Mouse (Mus musculus) lung, adult 2 months (tissue): ENCODE results near the gene Dclk1. TPM values are rescaled to one million over a fixed set of nuclear protein-coding genes. Genes with fewer than 3 reads are reported as not detected.

Experiments
- DNase-seq: peaks from one replicate; pipeline ENCODE4 v3.0.0; 2022
- H3K4me1 ChIP-seq: fragments of 200-500 bp; 2 replicates; pipeline ENCODE4 v1.6.1; 2011; ENCODE audit warnings: low read length; ENCODE audit not compliant: control insufficient read depth, insufficient read depth
- H3K4me3 ChIP-seq: fragments of 200-500 bp; replicated peaks from 2 replicates; pipeline ENCODE3; 2011; ENCODE audit warnings: low read depth, mild to moderate bottlenecking, control low read depth, low read length; ENCODE audit errors: extremely low read depth
- CTCF ChIP-seq: fragments of 200-500 bp; IDR thresholded peaks from 2 replicates; pipeline ENCODE4 v1.5.1; 2011; ENCODE audit warnings: mild to moderate bottlenecking, low read length, control low read depth; ENCODE audit not compliant: insufficient read depth
- POLR2A ChIP-seq: fragments of 200-500 bp; IDR thresholded peaks from 2 replicates; pipeline ENCODE4 v1.6.1; 2011; ENCODE audit warnings: low read depth, mild to moderate bottlenecking, control low read depth, low read length, borderline replicate concordance; ENCODE audit errors: extremely low read depth
- WGBS: fragments of 180-500 bp; shearing (Covaris S2); methylation state at CpG from one replicate; pipeline ENCODE4 v1.1.7; 2018; 5-methylcytosine and 5-hydroxymethylcytosine counted together
- polyA plus RNA-seq: library from polyadenylated mRNA; depleted of rRNA; stranded (reverse); fragments of >200 nt; gene quantifications from 2 replicates; pipeline ENCODE4 v1.2.3, GENCODE M21; 2012

Dclk1 gene
- polyA plus RNA-seq, 1 experiment = 1.9 TPM

DNA sequence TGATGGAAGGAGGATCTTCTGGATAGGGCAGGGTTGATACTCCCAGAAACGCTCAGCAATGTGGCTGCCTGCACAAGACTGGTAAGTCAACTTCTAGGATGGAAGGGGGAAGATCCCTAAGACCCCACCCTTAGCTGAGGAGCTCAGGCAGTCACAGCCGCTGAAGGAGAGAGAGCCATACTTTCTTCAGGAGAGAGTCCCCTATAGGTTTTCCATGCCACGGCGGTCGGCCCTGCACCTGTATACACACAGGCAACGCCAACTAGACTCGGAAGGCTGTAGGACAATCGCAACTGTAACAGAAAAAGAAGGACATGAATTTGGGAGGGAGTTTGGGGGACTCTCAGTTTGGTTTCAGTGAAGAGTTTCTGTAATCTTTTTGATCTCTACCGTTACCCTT is 310.9 kb downstream of the Dclk1 start:
- DNase-seq = no peak
- Histone ChIP-seq H3K4me3 (no peak overlapping the region), H3K4me1 (no peaks in the 10 kb centered on the region)
- no peak for TF ChIP-seq CTCF
- no peak for TF ChIP-seq POLR2A
- WGBS = 88% methylated on average over 9 of the region's 9 CpGs

DNA sequence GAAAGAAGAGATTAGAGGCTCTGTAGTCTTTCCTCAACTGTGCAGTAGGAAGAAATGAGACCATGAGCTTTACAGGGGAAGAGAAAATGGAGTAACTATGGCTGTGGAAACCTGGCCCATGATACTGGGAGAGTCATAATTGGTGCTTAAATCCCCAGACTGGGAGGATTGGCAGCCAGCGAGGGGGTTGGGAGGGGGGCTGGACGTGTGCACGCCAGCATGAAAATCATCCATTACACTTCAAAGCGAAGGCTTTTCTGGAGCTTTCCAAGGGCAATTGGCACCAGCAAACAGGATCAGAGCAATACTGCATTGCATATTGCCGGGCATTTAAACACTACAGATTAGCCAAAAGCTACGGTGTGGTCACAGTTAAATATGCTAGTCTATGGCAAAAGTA is 313.7 kb downstream of the Dclk1 start:
- Histone ChIP-seq H3K4me1 (no peaks in the 10 kb centered on the region), H3K4me3 (no peak overlapping the region)
- WGBS = 87% methylated on average over 6 of the region's 6 CpGs
- DNase-seq = no peak
- no peak for TF ChIP-seq CTCF
- TF ChIP-seq POLR2A = no peak

DNA sequence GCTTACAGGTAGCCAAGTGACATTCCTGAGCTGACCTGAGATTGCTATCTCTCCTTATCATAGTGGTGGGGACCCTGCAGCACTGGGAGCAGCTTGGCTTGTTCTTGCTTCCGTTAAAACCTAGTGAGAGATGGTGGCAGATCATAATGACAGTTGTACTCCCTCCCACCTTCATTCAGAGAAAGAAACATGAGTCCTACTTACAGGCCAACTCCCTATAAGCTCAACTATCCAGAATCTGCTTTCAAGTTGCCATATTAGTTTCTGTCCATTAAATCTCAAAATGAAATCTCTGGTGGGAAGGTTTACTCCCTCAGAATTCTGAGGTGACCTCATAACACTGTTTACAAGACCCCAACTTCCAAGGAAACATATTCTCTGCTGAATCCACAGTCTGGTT is 316.4 kb downstream of the Dclk1 start:
- DNase-seq = no peak
- 62% methylated on average over 1 of the region's 1 CpGs for WGBS
- TF ChIP-seq POLR2A = no peak
- TF ChIP-seq CTCF = no peak
- no peak overlapping the region for H3K4me3 ChIP-seq
- no peaks in the 10 kb centered on the region for H3K4me1 ChIP-seq

DNA sequence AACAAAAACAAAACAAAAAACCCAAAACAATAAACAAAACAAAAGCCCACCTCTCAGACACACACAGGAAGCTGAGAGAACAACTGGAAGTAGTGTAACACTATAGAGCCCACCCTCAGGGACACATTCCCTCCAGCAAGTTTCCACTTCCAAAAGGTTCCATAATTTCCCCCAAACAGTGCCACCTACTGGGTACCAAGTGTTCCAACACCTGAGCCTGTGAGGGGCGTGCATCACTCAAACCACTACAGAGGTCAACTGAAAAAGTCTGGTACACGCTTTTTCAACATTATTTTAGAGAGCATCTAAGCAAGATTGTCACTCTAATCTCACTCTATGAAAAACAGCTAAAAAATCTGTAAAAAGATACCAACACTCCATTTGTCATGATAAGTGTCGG is 325.3 kb downstream of the Dclk1 start:
- no peak overlapping the region for H3K4me3 ChIP-seq
- no peaks in the 10 kb centered on the region for H3K4me1 ChIP-seq
- WGBS = 90% methylated on average over 3 of the region's 3 CpGs
- no peak for DNase-seq
- TF ChIP-seq POLR2A (no peak), CTCF (0 out of 2 replicates have a peak, but pooled peaks have one; percentile 18)

DNA sequence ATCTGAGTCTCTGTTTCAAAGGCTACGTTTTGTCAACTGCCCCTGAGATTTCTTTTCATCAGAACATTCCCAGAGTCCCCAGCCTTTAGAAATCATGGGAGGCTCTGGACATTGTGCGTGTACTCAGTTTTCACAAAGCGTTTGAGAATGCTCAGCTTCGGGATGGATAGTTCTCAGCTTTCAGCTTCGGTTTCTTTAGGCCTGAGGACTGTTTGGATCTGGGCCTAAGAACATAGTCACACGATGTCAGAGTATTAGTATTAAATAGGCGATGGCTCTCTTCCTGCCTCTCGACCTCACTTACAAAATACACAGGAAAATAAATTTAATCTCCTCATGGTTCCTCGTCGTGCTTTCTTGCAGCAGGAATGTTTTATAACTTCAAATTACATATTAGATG is 327.4 kb downstream of the Dclk1 start:
- Histone ChIP-seq H3K4me1 (no peaks in the 10 kb centered on the region), H3K4me3 (no peak overlapping the region)
- 53% methylated on average over 10 of the region's 10 CpGs for WGBS
- DNase-seq = no peak
- TF ChIP-seq POLR2A (no peak), CTCF (no peak)

DNA sequence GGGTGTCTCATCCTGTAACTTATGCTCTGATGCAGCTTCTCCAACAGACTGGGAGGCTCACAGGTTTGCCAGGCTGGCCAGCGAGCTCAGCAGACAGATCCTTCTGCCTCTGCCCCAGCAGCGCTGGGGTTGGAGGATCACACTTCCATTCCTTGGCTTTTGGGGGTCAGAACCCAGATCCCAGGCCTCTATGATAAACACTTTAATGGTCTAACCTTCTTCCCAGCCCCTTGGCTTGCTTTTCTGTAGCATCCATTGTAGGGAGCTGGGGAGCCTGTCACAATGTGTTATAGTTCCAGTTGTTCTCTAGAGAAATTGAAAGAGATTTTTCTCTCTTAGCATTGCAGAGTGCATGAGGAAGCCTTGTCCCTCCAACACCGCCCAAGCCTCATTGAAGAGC is 328.9 kb downstream of the Dclk1 start:
- TF ChIP-seq POLR2A (no peak), CTCF (no peak)
- H3K4me3 ChIP-seq = no peak overlapping the region
- DNase-seq = no peak
- WGBS = 93% methylated on average over 3 of the region's 3 CpGs
- H3K4me1 ChIP-seq = no peaks in the 10 kb centered on the region

DNA sequence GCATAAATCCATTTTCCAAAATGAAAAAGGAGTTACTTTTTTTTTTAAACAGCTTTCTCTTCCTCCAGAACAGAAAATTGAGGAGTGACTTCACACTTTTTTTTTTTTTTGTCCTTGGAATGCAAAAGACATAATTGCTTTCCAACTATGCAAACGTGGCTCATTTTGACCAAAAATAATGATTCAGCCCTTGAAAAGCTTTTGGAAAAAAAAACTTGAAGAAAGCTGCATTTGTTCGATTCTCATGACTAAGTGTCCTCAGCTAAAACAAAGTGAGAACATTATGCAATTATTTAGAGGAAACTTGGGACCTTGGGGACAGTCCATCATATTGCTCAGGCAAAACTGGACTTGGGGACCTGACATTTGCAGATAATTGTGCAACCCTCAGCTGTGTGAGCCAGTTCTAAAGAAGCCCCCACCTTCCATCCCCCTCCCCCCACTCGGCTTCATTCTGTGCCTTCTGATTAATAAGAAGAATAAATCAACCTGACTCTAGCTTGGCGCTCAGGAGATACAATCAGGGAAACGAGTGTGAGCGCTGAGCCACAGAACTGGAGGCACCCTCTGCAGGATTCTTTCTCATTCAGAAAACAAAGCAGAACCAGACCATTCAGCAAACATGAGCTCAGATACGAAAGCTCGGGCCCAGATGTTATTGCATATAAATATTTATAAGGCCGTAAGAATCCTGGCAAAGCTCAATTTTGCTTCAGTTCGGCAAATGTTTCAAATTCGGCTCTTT is 329.6 kb downstream of the Dclk1 start:
- DNase-seq = no peak
- 48% methylated on average over 11 of the region's 11 CpGs for WGBS
- H3K4me1 ChIP-seq = no peaks in the 10 kb centered on the region
- TF ChIP-seq POLR2A (no peak), CTCF (no peak)
- H3K4me3 ChIP-seq = no peak overlapping the region

DNA sequence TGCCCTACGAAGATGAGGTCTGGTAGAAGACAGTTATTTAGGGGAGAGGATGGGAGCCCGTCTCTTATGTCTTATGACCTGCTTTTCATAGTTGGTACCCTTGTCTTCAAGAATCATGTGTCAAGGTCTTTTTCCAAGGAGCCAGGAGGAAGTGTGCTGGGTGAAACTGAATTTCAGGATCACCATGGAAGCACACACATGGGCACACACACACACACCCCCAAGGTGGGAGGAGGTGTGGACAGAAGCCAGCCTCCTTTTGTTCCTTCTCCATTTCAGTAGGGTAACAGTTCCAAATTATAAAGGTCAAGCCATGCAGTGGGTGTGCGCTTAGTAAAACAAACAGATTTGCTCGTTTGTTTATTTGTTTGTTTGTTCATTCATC is 330.1 kb downstream of the Dclk1 start:
- TF ChIP-seq POLR2A (no peak), CTCF (no peak)
- no peak overlapping the region for H3K4me3 ChIP-seq
- DNase-seq = no peak
- H3K4me1 ChIP-seq = no peaks in the 10 kb centered on the region
- WGBS = 69% methylated on average over 4 of the region's 4 CpGs

DNA sequence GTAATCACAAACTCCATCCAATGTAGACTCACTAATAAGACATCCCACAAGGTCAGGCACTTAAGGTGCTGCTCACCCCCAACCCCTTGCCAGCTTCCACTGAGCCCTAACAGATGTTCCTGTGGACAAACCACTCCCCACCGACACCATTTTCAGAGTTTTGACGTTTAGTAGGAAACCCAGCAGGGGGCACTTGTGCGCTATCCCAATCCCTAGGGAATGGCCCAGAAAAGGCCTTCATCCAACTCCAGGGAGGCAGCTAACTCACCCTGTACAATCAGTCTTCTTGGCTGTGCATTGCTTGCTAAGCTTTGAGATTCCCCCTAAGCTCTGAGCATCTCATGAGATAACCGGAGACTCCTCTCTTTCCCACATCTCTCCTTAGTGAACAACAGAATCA is 331.8 kb downstream of the Dclk1 start:
- TF ChIP-seq POLR2A = no peak
- TF ChIP-seq CTCF = no peak
- no peak for DNase-seq
- Histone ChIP-seq H3K4me1 (no peaks in the 10 kb centered on the region), H3K4me3 (no peak overlapping the region)
- WGBS = 56% methylated on average over 4 of the region's 4 CpGs

DNA sequence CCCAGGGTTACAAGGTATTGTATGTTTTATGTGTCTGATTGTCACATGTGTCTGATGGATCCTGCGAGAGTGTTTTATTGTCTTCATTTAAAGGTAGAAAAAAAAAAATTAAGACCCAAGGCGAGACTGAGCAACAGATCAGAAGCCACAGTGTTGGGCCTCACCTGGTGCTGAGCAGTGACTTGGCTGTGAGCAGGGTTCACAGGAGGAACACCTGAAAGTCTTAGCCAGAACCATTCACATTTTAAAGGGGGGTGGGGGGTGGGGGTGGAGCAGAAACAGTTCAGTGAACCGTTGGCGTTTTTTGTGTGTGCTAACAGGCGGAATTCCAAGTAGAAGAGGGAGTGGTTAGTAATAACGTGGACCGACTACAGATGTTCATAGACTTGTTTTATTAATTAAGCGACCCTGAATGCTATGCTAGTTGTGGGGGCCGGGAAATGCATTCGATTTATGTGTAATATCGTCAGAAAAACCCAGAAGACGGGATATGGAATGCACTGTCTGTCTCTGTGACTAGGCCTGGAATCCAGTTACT is 345.3 kb downstream of the Dclk1 start:
- Histone ChIP-seq H3K4me3 (no peak overlapping the region), H3K4me1 (no peaks in the 10 kb centered on the region)
- TF ChIP-seq CTCF (no peak), POLR2A (no peak)
- DNase-seq = no peak
- 56% methylated on average over 12 of the region's 12 CpGs for WGBS
